Mouse (Mus musculus) neural tube, embryonic 10.5 days (tissue): ENCODE measurements at regions not wholly inside any gene's neighbourhood (a gene's known extent, or its start where the extent isn't known, plus 50 kb on each side); places are given as distances from the start of the nearest gene placed in this dataset.

Source experiments
- DNase-seq: peaks from one replicate; pipeline ENCODE4 v3.0.0-alpha.2; 2017; ENCODE audit warnings: low spot score; ENCODE audit errors: extremely low spot score

DNA sequence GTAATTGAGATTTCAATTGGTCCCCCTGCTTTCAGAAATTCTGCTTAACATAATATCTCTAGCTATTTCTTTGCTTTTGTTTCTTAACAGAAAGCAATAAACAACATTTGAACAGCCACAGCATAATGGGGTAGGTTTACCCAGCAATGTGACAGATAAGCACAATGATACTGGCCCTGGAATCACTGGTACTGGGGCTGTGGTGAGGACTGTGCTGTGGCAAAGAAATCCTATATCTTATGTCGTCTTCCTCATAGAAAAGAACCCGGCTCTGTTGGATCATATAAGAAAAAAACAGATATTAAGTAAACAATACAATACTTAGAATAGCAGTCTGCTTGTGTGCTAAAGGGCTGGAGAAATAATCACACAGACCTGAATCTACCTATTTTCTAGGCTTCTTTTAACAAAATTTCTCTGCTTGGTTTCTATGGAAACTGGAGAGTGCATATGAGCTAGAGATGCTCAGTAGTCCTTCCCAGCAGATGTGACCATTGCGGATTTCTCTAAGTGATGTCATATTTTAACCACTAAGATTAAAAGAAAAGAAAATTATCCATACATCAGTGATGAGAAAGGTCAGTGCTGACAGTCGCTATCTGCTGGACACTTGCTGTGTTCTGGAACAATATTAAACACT is 119.8 kb upstream of the Gnao1 start:
- no peak for DNase-seq

DNA sequence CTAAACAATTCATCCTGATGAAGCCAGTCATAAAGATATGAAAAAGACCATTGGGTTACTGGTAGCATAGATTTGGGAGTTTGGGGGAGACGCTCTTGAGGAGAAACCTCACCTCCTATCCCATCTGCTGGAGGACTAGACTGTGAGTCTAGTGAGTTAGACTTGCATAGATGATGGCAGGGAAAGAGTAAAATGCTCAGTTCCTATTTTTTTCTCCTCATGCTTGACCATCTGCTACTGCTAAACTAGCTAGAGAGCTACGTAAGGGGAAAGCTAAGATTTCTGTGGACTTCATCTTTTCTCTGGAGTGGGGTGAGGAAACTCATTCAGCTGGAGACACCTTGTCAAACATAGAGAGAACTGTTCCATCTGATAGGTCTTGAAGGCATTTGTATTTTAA is 118.4 kb upstream of the Gnao1 start:
- DNase-seq: no peak

DNA sequence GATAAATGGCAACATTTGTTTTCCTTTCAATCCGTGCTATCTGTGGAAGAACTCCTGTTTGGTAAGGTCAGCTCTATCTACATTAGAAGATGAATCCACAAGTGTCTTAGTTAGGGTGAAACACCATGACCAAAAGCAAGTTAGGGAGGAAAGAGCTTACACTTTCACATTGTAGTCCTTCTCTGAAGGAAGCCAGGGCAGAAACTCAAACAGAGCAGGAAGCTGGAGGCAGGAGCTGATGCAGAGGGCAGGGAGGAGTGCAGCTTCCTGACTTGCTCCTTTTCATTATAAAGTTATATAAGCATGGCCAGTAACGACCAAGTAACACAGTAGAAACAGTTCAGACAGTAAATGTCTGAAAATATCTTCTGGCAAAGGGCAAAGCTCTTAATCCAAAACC is 117.9 kb upstream of the Gnao1 start:
- DNase-seq: no peak

DNA sequence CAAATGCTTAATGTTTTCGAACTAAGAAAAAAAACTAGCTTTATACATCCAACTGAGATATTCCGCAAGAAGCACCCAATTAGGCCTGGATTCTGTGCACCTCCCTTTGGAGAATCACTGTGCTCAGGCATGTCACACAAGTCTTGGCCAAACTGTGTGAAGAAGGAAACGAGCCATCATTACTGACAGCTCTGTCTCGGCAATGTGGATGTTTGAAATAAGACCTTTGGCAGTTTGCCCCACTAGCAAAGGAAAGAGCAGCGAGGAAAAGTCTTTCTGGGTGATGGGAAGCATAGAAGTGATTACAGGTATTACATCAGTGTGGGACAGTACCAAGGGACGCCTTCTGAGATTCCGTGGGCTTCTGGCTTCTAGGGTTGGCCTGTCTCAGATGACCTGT is 112.6 kb upstream of the Gnao1 start:
- no peak for DNase-seq

DNA sequence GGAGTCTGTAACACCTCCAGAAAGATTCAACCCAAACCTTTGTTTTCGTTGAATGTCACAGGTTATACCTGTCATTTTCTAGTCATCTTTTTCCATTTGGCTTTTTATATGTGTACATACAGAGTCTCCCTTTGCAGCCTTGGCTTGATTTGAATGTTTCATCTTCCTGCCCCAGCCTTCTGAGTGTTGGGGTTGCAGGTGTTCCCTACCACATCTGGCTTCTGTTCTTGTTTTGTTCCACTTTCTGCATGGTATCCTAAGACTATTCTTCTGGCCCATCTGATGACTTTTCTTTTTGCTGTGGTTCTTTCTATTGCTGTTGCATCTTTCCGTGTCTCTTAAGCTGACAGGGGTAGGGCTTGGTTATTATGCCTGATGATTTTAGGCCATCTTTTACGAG is 111.3 kb upstream of the Gnao1 start:
- DNase-seq: no peak

DNA sequence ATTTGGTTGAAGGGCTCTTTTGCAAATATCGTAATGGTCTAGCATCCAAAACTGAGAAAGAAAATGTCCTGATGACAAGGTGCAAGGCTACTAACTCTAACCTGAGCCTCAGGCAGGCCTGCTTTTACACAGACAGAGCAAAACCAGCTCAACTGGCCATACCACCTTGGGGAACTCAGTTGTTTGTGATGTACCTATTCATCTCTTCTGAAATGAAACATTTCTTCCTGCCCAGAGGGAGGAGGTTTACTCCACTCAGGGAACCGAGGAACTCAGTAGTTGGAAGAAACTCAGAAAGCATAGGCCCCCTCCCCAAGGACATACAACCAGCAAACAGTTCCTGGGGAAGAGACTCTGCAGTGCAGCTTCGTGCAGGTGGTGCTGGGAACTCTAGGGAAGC is 108.4 kb upstream of the Gnao1 start:
- DNase-seq: no peak

DNA sequence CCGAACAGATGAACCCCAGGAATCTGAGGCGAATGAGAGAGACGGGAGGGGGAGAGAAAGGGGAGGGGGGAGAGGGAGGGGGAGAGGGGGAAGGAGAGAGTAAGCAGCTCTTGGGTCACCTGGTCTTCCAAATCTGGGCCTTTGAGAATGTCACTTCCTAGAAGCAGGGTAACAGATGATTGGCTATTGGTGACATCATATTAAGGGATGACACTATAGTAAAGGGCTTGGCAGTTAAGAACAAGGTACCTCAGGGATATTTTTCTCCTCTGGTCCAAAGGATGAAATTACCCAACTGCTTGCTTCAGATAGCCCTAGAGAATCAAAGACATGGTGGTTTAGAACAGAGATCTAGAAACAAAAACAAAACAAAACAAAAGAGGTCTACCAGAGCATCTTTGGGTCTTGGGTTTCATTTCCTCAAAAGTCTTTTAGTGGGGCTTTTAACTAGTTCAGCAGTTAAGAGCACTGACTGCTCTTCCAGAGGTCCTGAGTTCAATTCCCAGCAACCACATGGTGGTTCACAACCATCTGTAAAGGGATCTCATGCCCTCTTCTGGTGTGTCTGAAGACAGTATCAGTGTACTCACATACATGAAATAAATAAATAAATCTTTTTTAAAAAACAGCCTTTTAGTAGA is 97.6 kb upstream of the Gnao1 start:
- DNase-seq: no peak

DNA sequence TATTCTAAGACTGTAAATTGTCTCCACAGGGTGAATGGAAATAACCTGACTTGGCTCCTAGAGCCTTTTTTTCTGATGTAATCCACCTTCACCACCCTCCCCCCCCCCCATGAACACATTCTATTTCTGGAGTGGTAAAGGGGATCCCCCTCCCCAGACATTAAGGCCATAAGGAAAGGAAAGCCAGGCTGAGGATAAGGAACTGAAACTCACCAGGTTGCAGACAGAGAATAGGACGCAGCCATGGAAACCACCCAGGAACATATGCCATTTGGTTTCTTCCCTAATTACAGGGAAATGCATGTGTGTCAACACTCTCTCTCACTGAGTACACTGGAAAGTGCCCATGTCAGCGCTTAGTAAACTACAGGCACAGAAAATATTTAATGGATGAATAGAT is 96.5 kb upstream of the Gnao1 start:
- DNase-seq: no peak

DNA sequence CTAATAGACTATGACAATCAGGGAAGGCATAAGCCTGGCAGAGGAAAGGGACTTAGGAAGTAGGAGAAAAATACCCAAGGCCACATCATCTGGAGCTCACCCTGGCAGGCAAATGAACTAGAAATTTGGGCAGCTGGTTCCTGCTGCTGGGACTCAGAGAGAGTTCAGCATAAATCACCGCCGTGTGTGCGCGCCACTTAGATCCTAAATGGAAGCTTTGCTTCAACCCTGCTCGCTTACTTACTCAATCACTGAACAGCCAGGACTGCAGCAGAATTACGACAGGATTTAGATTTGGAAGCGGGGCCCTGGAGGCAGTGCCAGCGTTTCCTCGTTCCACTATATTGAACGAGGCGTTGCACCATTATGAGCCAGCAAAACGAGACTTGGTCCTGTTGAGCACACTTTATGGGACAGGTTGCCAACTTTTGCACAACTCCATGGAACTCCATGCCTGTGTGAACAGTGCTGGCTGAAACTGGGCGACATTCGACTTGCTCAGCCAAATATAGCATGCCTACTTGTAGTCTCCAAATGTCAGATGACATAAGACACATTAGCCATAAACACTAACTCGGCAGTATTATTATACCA is 84.8 kb upstream of the Gnao1 start:
- DNase-seq: no peak

DNA sequence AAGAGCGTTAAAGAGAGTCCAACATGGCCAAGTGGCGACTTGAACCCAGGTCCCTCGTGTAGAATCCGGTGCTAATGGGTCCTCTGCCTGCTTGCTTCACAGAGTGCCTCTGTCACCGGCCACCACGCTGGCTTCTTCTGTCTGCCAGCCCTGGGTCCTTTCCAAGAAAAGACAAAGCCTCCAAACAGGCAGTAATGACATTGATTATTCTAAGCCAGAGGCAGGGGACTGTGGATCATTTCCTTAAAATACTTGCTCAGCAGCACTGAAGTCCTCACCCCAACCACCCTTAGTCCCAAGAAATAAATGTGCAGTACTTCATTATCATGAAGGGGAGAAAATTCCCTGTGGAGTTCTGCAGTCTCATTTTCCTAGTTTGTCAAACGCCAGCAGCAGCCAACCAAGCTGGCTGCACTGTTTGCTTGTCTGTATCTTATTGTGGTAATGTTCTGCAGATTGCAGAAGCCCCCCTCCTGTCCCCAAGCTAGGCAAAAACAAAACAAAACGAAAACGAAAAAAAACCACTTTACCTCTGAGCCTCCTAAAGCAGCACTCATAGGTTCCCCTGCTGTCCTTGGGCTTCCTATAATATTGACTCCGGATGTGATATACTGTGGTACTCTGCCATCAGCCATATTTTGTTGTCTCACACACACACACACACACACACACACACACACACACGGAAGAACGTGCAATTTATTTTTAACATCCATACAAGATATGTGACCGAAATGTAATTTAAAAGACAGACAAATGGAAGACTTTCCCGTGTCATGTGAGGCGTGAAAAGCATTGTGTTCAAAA is 80.4 kb upstream of the Gnao1 start:
- DNase-seq: no peak

DNA sequence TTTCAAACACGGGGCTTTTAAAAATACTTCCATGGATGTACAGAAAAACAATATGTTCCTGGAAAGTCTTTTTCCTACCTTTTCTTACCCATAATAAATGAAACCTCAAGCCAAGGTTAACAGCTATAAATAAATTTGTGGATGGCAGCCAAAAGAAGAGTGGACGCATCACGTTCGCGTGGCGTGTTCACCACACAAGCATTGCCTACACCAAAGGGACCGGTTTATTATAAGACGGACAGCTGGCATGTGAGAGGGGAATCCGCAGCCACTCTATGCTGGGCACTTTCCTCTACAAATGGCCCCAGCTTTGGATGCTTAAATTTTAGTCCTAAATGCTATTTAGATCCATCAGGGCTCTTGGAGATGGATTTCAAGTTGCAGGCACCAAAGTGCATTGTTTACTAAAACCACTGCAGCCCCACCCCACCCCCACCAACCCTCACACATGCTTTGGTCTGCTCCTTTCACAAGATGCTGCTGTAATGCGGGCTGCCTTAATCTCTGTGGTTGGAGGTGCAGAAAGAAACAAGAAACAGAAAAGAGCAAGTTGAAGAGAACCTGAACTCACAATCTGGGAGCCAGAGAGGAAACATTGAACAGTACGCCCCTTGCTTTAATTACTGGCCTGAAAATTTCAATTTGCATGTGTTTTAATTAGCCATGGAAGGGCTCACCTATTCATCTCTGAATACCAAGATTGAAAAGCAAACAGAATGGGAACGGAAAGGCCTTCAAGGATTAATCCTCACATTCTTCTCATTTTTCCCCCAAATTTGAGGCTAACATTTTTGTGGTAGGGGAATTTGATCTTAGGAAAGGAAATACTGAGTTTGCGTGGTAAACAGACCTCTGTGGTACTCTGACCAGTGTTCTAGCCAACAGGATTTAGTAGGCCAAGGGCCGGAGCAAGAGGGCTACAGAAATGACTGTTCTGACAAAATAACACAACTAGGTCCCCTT is 78.7 kb upstream of the Gnao1 start:
- DNase-seq: no peak

DNA sequence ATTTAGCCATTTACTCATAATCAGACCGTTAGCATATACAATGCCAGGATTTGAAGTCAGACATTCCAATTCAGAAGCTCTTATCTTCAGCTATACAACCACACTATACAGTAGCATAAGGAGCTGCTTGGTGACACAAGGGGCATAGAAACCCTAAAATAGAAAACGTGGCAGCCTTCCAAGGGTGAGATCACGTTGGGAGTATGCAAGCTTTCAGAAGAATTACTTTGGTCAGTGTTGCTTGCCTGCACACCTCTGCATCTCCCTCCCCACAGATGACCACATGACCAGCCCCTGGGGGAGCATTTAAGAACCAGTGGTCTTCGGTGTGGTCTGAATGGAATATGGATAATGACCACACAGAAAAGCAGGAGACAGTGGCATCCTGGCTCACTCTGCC is 74.9 kb upstream of the Gnao1 start:
- DNase-seq: no peak

DNA sequence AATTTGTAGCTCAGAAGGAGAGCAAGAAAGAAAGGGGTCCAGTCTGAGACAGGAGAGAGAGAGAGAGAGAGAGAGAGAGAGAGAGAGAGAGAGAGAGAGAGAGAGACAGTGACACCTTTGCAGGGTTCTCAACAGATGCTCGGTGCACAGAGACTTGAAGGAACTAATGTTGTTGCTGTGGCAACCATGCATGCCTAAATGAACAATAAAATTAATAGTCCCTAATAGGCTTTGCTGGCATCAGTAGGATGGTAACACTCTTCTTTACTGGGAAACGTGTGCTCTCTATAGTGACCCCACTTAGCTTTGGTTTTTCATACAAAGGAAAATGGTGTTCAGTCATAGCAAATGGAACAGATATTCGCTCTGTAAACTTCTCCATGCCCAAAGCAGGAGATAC is 69.5 kb upstream of the Gnao1 start:
- DNase-seq: no peak

DNA sequence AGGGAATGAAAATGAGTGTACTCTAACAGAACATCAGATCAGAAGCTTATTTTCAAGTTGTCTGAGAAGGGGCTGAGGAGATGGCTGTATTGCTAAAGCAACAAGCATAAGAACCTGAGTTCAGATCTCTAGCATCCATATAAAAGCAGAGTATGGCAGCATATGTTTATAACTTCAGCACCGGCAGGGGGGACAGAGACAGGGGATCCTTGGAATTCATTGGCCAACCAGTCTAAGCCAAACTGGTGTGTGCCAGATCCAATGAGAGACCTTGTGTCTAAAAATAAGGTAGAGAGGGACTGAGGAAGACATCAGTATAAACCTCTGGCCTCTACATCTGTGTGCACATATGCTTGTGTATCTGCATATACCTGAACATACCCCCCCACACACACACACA is 61.0 kb upstream of the Gnao1 start:
- DNase-seq: peak; percentile 36

DNA sequence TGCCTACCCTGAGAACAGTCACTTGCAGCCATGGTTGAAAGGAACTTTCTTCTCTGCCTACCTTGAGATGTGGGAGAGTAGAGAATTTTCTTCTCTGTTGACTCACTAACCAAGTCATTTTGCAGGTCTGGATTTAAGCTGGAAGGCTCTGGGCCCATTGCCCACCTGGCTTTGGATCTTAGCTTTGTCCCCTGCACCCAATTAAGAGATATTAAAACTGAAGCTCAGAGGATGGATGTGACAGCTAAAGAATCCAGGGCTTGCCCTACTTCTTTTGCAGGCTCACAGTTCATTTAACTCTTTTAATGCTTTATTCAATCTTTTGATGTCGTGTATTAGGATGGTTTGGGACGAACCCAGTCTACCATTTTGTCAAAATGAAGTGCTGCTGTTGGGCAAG is 58.8 kb upstream of the Gnao1 start:
- DNase-seq: no peak

DNA sequence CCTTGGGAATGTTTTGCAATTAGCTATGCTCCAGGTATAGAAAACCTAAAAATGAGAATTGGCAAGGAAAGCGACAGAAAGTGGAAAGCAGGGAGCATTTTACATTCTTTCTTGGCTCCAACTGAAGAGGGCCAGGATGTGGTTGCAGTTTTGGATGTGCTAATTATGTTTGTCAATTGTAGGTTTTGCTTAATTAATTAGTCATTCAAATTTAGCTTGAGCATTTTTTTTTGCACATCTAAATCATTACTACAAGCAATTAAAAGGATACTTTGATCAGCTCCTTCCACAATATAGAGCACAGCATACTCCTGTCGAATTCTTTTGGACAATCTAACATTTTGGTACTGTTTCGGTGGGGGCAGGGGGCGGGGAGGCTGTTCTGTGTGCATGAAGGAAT is 53.8 kb upstream of the Gnao1 start:
- no peak for DNase-seq
